Mouse (Mus musculus) bone marrow, adult 2 months (tissue): Measurements from ENCODE around the gene H2-Ke6. TPM values are rescaled to one million over a fixed set of nuclear protein-coding genes. Genes with fewer than 3 reads are reported as not detected.

ENCODE experiments used
- H3K27ac ChIP-seq: fragments of 200-500 bp; 2 replicates; pipeline ENCODE4 v1.5.1; 2012; ENCODE audit warnings: low read depth, mild to moderate bottlenecking, control low read depth, inconsistent platforms, low read length; ENCODE audit not compliant: control insufficient read depth, poor library complexity, insufficient read depth
- H3K4me1 ChIP-seq: fragments of 200-500 bp; 2 replicates; pipeline ENCODE4 v1.6.1; 2011; ENCODE audit warnings: low read length; ENCODE audit not compliant: control insufficient read depth, insufficient read depth
- H3K4me3 ChIP-seq: fragments of 200-500 bp; replicated peaks from 2 replicates; pipeline ENCODE3; 2011; ENCODE audit warnings: mild to moderate bottlenecking, low read depth, low read length, control low read depth; ENCODE audit not compliant: control insufficient read depth
- CTCF ChIP-seq: fragments of 200-500 bp; IDR thresholded peaks from 2 replicates; pipeline ENCODE4 v1.5.1; 2011; ENCODE audit warnings: low read length, control low read depth; ENCODE audit not compliant: control insufficient read depth, insufficient read depth
- POLR2A ChIP-seq: fragments of 200-500 bp; IDR thresholded peaks from 2 replicates; pipeline ENCODE4 v1.6.1; 2011; ENCODE audit warnings: low read depth, mild to moderate bottlenecking, control low read depth, low read length, borderline replicate concordance; ENCODE audit not compliant: control insufficient read depth
- WGBS: fragments of 180-500 bp; shearing (Covaris S2); methylation state at CpG from one replicate; pipeline ENCODE4 v1.1.7; 2018; 5-methylcytosine and 5-hydroxymethylcytosine counted together
- polyA plus RNA-seq: library from polyadenylated mRNA; stranded (reverse); fragments of >200 nt; gene quantifications from 2 replicates; pipeline ENCODE4 v1.2.4, GENCODE M21; 2011; ENCODE audit warnings: low replicate concordance; ENCODE audit not compliant: missing spikeins, insufficient read depth, insufficient read length

The H2-Ke6 gene
- polyA plus RNA-seq, result 120 and 165 TPM in 2 replicates

GRCm38 (mm10) chr17:34027656-34028223 lies at the start of gene H2-Ke6:
H2-Ke6 (minus strand) TSS chr17:34028060.
- Histone ChIP-seq H3K4me3 (peak within 1 kb of the TSS; percentile 96), H3K4me1 (peaks cover 16% of the 10 kb centered on the region), H3K27ac (peak within 1 kb of the TSS; percentile 96)
- TF ChIP-seq CTCF, result no peak
- peak; percentile 83; the same call in 1 of the 2 replicates for TF ChIP-seq POLR2A
- under 1% methylated on average over 49 of the region's 49 CpGs for WGBS

- Histone ChIP-seq H3K4me3 (no peak overlapping the region), H3K27ac (no peak overlapping the region), H3K4me1 (peaks cover 2% of the 10 kb centered on the region)
- peak; percentile 49 for TF ChIP-seq CTCF
- no peak for TF ChIP-seq POLR2A
- WGBS, result under 1% methylated on average over 9 of the region's 9 CpGs
Observed at GRCm38 (mm10) chr17:34077549-34077948, 49.7 kb upstream of the H2-Ke6 start.

GRCm38 (mm10) chr17:34075271-34075670 lies 47.4 kb upstream of the H2-Ke6 start:
- H3K27ac ChIP-seq, result no peak overlapping the region
- no peak for TF ChIP-seq POLR2A
- no peak for TF ChIP-seq CTCF
- 18% methylated on average over 7 of the region's 7 CpGs for WGBS
- H3K4me3 ChIP-seq, result no peak overlapping the region
- H3K4me1 ChIP-seq, result peaks cover 5% of the 10 kb centered on the region

- TF ChIP-seq POLR2A (no peak), CTCF (no peak)
- 31% methylated on average over 5 of the region's 5 CpGs for WGBS
- peak overlapping the region; percentile 45; the same call in 1 of the 2 replicates for H3K27ac ChIP-seq
Observed at GRCm38 (mm10) chr17:34072091-34072490, 44.2 kb upstream of the H2-Ke6 start.

GRCm38 (mm10) chr17:34068864-34069263 lies 41.0 kb upstream of the H2-Ke6 start:
- WGBS, result 28% methylated on average over 3 of the region's 3 CpGs
- Histone ChIP-seq H3K4me3 (no peak overlapping the region), H3K4me1 (peaks cover 11% of the 10 kb centered on the region), H3K27ac (no peak overlapping the region)
- TF ChIP-seq POLR2A (no peak), CTCF (no peak)

More at GRCm38 (mm10) chr17:34072091-34072490, 44.2 kb upstream of the H2-Ke6 start:
- Histone ChIP-seq H3K4me1 (peaks cover 11% of the 10 kb centered on the region), H3K4me3 (no peak overlapping the region)

GRCm38 (mm10) chr17:34057224-34057623 lies 29.4 kb upstream of the H2-Ke6 start:
- WGBS, result 10% methylated on average over 7 of the region's 7 CpGs
- TF ChIP-seq POLR2A (no peak), CTCF (no peak)
- peak overlapping the region; percentile 21; the same call in 1 of the 2 replicates for H3K27ac ChIP-seq

GRCm38 (mm10) chr17:34047404-34048050 lies 19.7 kb upstream of the H2-Ke6 start:
- TF ChIP-seq POLR2A, result no peak
- no peak for TF ChIP-seq CTCF
- no peak overlapping the region for H3K4me3 ChIP-seq
- peak overlapping the region; percentile 32; the same call in 1 of the 2 replicates for H3K27ac ChIP-seq
- H3K4me1 ChIP-seq, result no peaks in the 10 kb centered on the region; the same call in 1 of the 2 replicates
- WGBS, result 14% methylated on average over 5 of the region's 5 CpGs

More at GRCm38 (mm10) chr17:34057224-34057623, 29.4 kb upstream of the H2-Ke6 start:
- Histone ChIP-seq H3K4me1 (no peaks in the 10 kb centered on the region), H3K4me3 (no peak overlapping the region)

- H3K4me1 ChIP-seq, result no peaks in the 10 kb centered on the region; the same call in 1 of the 2 replicates
- no peak overlapping the region for H3K27ac ChIP-seq
- no peak overlapping the region for H3K4me3 ChIP-seq
- WGBS, result 86% methylated on average over 14 of the region's 14 CpGs
- TF ChIP-seq POLR2A, result no peak
- TF ChIP-seq CTCF, result no peak
Observed at GRCm38 (mm10) chr17:34045941-34046340, 18.1 kb upstream of the H2-Ke6 start.
